Mouse (Mus musculus) heart, embryonic 15.5 days (tissue): ENCODE results near the gene Igfbp5. TPM values are rescaled to one million over a fixed set of nuclear protein-coding genes. Genes with fewer than 3 reads are reported as not detected.

Experiments
- polyA plus RNA-seq: library from polyadenylated mRNA; unstranded; fragments of >200 nt; fragmentation: Nextera tagmentation; extraction: Ambion mirVana; gene quantifications from 2 replicates; pipeline ENCODE4 v1.2.1, GENCODE M21; 2015

Gene Igfbp5
- polyA plus RNA-seq, 1 experiment from 2014 or later: 79.0 TPM

Other genes starting within 250 kb of the Igfbp5 start
- gene Ankar, start 174.3 kb downstream of the Igfbp5 start, polyA plus RNA-seq: not detected in 2 replicates
- gene Rpl37a, start 163.6 kb downstream of the Igfbp5 start, polyA plus RNA-seq: 860 and 1,102 TPM in 2 replicates
- 44.4 and 85.9 TPM in 2 replicates for gene Igfbp2, start 50.4 kb downstream of the Igfbp5 start, polyA plus RNA-seq
- gene Tnp1, start 141.0 kb upstream of the Igfbp5 start, polyA plus RNA-seq: not detected in 2 replicates